Mouse (Mus musculus) forebrain, embryonic 10.5 days (tissue): ENCODE measurements around the gene Slc23a2. TPM values are rescaled to one million over a fixed set of nuclear protein-coding genes. Genes with fewer than 3 reads are reported as not detected.

Source experiments
- DNase-seq: peaks from one replicate; pipeline ENCODE4 v3.0.0-alpha.2; 2017; ENCODE audit warnings: low spot score; ENCODE audit errors: extremely low spot score
- H3K27ac ChIP-seq: fragments of 300-500 bp; sonication (generic); 2 replicates; pipeline ENCODE4 v1.5.1; 2016; ENCODE audit warnings: mild to moderate bottlenecking
- H3K27me3 ChIP-seq: fragments of 300-500 bp; sonication (generic); 2 replicates; pipeline ENCODE4 v1.6.1; 2016; ENCODE audit warnings: mild to moderate bottlenecking; ENCODE audit not compliant: poor library complexity, severe bottlenecking
- H3K36me3 ChIP-seq: fragments of 300-500 bp; sonication (generic); replicated peaks from 2 replicates; pipeline ENCODE4 v1.6.1; 2016; ENCODE audit warnings: mild to moderate bottlenecking, moderate library complexity
- H3K4me1 ChIP-seq: fragments of 300-500 bp; sonication (generic); 2 replicates; pipeline ENCODE4 v1.6.1; 2016
- H3K4me3 ChIP-seq: fragments of 300-500 bp; sonication (generic); 2 replicates; pipeline ENCODE4 v1.5.1; 2016; ENCODE audit warnings: mild to moderate bottlenecking, moderate library complexity
- H3K9me3 ChIP-seq: fragments of 300-500 bp; sonication (generic); 2 replicates; pipeline ENCODE4 v1.6.1; 2016; ENCODE audit warnings: mild to moderate bottlenecking, moderate library complexity
- WGBS: fragments of 180-500 bp; shearing (Covaris S2); methylation state at CpG from one replicate; pipeline ENCODE4 v1.1.7; 2016; 5-methylcytosine and 5-hydroxymethylcytosine counted together
- polyA plus RNA-seq: library from polyadenylated mRNA; unstranded; fragments of >200 nt; fragmentation: Nextera tagmentation; extraction: Ambion mirVana; gene quantifications from 2 replicates; pipeline ENCODE4 v1.2.1, GENCODE M21; 2016

The Slc23a2 gene
- polyA plus RNA-seq, 1 experiment from 2014 or later, result 12.6 TPM

DNA sequence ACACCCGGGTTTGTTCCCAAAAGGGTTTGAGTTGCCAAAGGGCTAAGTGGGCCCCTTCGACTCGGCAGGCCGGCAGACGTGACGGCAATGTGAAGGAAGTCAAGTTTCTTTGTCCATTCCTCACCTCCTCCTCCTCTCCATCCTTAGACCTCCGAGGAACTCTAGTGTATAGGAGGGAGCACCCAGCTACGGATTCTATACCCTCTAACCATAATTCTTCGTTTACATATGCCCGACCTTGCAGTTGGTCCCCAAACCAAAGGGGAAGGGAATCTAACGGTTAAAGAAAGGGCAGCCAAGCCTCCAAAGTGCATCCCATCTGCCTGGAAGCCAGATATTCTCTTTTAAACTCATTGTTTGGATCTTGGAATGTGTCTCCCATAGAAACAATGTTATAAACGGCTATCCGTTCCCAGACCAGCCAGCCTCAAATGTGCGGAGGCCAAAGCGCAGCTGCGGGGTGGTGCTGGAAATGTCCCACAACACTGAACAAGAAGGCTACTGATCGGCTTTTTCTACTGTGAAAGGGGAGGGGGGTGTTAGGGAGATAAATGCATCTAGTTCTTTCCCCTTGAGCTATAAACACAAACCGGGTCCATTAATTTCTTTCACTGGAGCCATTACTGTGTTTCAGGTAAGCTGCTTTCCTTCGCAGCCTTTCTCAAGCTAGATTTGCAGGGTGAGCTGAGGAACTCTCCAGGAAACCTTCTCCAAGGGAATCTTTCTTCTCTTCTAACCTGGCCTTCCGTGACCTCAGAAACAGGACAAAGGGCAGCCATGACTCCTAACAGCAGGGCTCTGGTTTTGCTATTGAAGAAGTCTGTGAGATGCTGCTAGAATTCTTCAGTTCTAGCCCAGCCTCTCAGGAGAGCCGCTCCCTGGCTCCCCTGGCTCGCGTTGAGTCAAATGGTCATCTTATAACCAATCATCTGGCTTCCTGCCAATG, 114.2 kb downstream of the Slc23a2 start:
- H3K9me3 ChIP-seq, result no peaks in the 10 kb centered on the region
- peaks cover 12% of the 10 kb centered on the region; the same call in 1 of the 2 replicates for H3K36me3 ChIP-seq
- peak overlapping the region; percentile 75 for H3K4me3 ChIP-seq
- H3K27me3 ChIP-seq, result peaks cover 49% of the 10 kb centered on the region
- peak overlapping the region; percentile 91 for H3K27ac ChIP-seq
- peaks cover 71% of the 10 kb centered on the region for H3K4me1 ChIP-seq
- 6% methylated on average over 23 of the region's 23 CpGs for WGBS
- no peak for DNase-seq

DNA sequence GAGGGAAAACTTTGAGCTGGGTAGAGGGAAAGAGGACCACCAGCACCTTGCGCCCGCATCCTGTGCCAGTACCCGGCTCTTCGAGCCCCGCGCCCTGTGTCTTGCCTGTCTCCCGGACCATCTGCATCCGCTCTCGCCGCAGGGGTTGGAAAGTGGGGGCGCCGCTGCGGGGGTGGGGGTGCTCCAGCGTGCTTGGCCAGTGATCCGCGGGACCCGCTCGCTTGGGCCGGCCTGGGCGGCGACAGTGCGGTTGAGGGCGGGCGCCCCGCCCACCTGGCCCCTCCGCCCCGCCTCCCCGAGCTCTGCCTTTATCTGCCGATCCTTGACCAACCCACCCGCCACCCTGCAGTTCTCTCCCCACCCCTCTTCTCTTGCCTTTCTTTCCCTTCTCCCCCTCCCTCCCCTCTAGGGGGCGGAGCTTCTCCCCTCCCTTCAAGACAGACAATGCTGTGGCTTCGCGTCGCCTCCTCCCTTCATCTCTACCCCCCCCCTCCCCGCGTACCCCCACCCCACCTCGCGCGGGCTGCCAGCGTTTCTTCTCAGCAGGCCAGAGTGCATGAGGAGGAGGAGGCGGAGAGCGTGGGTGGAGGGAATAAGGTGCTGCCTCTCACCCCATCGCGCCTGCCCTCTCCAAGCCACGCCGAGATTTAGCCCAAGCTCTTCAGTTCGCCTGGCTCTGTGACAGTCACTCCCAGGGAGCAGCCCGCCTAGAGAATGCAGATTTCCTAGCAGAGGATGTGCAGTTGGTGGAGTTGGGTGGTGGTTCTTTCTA, 115.1 kb downstream of the Slc23a2 start, which contains the start of gene Rassf2:
Gene Rassf2, minus strand, starts transcription at position 613 of the 772 bp plus-strand sequence.
- under 1% methylated on average over 47 of the region's 48 CpGs for WGBS
- H3K27ac ChIP-seq, result peak within 1 kb of the TSS; percentile 91

DNA sequence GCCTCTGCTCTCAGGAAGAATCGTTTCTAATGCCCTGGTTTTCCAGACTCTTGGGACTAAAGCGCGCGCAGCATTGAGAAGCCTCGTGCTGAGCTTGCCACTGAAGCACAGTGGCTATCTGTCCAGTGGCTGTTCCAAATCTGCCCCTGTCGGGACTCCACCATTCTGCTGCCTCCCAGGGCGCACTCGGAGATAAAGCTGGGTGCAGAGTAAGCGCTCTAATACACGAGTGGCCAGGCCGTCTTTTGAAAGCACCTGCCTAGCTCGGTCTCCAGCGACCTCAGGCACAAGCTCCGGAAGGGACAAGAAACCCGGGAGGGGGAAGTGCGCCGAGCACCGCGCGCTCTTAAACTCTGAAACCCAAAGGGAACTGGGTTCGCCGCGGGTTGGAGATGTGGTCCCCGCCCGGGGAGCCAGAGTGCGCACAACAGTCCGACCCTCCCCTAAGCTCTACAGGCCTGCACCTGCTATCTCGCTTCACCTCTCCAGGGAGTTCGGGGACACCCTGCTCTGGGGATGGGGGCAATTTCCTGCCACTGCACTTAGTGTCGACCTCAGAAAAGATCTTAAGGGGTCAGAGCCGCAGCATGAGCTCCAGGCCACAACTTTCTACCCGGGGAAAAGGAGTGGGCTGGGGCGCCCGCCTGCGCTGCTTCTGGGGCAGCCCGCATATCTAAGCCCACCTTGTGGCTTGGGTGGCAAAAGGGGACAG, 115.9 kb downstream of the Slc23a2 start:
- Histone ChIP-seq H3K36me3 (peaks cover 14% of the 10 kb centered on the region; the same call in 1 of the 2 replicates), H3K27me3 (peaks cover 49% of the 10 kb centered on the region), H3K4me1 (peaks cover 57% of the 10 kb centered on the region), H3K9me3 (no peaks in the 10 kb centered on the region), H3K4me3 (peak overlapping the region; percentile 75), H3K27ac (peak overlapping the region; percentile 91)
- under 1% methylated on average over 36 of the region's 36 CpGs for WGBS
- DNase-seq, result peak; percentile 51

More for the DNA sequence above, 115.1 kb downstream of the Slc23a2 start, which contains the start of gene Rassf2:
- Histone ChIP-seq H3K4me1 (peaks cover 62% of the 10 kb centered on the region), H3K27me3 (peaks cover 49% of the 10 kb centered on the region), H3K36me3 (peaks cover 14% of the 10 kb centered on the region; the same call in 1 of the 2 replicates), H3K4me3 (peak within 1 kb of the TSS; percentile 75), H3K9me3 (no peaks in the 10 kb centered on the region)
- DNase-seq, result peak; percentile 91

DNA sequence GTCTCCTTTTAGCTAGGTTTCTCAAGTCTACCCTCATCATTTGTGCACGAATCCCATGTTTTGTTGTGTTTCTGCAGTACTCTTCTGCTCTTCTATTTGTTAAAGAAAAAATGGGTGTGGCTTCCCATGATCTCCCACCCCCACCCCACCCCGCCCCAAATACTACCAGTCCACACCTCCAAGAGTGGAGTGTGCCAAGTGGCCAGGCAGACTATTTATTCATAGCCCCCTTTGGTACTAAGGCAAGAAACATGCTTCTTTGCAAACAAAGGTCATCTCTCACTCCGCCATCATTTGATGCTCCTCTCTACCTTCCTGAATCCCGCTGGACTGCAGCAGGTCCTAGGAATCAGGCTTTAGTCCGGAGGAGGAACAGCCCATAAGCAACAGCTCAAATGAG, 116.8 kb downstream of the Slc23a2 start:
- H3K9me3 ChIP-seq, result no peaks in the 10 kb centered on the region
- H3K36me3 ChIP-seq, result peaks cover 16% of the 10 kb centered on the region; the same call in 1 of the 2 replicates
- peaks cover 51% of the 10 kb centered on the region for H3K4me1 ChIP-seq
- peaks cover 49% of the 10 kb centered on the region for H3K27me3 ChIP-seq
- DNase-seq, result no peak
- 47% methylated on average over 5 of the region's 5 CpGs for WGBS
- peak overlapping the region; percentile 75 for H3K4me3 ChIP-seq
- H3K27ac ChIP-seq, result peak overlapping the region; percentile 91; the same call in 1 of the 2 replicates

DNA sequence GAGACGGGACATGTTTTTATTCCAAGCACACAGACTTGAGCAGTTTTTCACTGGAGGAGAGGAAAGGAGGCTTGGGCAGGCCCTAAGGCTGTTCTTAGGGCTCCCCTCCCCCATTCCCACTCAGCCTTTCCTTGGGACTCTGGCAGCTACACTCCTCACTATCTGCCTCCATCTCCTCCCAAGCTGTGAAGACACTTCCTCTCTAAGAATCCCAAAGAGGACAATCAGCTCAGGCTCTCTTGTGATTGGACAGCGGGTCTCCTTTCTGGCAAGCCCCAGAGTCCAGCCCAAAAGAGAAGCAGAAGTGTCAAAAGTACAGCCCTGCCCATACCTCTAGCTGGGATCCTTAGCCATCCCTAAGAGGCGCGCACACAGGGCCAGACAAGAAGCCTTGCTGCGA, 117.5 kb downstream of the Slc23a2 start:
- WGBS, result 59% methylated on average over 5 of the region's 5 CpGs
- Histone ChIP-seq H3K36me3 (peaks cover 20% of the 10 kb centered on the region; the same call in 1 of the 2 replicates), H3K9me3 (no peaks in the 10 kb centered on the region), H3K27me3 (peaks cover 49% of the 10 kb centered on the region), H3K27ac (no peak overlapping the region), H3K4me3 (peak overlapping the region; percentile 75), H3K4me1 (peaks cover 48% of the 10 kb centered on the region)
- no peak for DNase-seq

DNA sequence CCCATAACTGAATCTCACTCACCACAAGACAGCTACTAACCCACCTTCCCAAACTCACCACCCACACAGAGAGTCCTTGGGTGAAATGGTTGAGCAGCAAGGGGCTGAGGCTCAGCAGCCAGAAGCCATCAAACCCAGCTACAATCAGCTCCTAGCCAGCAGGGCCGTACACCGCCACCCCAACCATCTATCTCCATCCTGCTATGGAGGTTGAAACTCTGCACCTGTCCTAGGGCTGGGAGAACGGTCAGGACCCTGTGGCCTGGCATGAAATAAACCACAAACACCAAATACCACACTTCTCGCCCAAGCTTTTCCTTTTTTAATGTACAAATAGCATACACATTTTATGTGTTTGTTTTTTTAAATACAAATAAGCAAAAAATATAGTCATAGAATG, 120.9 kb downstream of the Slc23a2 start:
- Histone ChIP-seq H3K27me3 (peaks cover 27% of the 10 kb centered on the region), H3K4me3 (no peak overlapping the region), H3K27ac (no peak overlapping the region), H3K4me1 (peaks cover 42% of the 10 kb centered on the region), H3K36me3 (peaks cover 27% of the 10 kb centered on the region), H3K9me3 (no peaks in the 10 kb centered on the region)
- no peak for DNase-seq
- 89% methylated on average over 4 of the region's 4 CpGs for whole genome bisulfite sequencing

DNA sequence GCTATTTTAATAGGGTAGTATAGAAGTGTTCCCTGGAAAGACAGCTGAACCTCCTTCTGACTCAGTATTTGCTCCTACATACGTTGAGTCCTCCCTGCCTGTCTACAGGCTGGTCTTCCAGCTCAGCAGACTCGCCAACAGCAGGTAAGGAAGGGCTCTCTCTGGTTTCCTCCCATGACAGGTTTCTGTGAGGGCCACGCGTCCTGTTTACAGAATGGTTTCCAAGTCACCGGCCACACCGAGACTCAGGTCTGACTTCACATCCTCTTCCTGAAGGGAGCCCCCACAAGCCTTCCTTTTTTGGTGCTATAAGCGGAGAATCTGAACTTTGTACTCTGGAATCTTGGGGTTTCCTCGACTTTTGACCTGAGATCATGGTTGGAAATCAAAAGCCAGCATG, 122.3 kb downstream of the Slc23a2 start:
- WGBS, result 89% methylated on average over 8 of the region's 8 CpGs
- DNase-seq, result no peak
- H3K36me3 ChIP-seq, result peaks cover 36% of the 10 kb centered on the region

DNA sequence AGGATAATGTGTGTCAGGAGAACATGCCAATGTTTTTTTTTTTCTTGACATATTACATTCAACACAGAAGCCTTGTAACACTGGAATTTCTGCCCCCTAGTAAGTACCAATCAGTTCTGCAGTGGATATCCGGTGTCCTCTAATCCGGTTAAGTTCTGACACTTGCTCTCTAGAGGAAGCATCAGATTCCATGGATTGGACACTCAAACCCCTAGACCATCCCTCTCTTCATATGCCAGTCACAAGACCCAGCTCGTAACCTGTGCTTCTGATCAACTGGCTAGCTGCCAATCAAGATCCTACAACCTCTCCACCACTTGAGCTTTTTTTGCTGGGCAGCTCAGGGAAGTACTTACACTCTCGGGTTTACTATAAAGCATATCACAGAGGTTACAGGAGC, 123.3 kb downstream of the Slc23a2 start:
- Histone ChIP-seq H3K27me3 (peaks cover 4% of the 10 kb centered on the region), H3K4me3 (no peak overlapping the region), H3K9me3 (no peaks in the 10 kb centered on the region), H3K36me3 (peaks cover 38% of the 10 kb centered on the region), H3K27ac (0 out of 2 replicates have a peak overlapping the region, but pooled peaks have one; percentile 5), H3K4me1 (peaks cover 26% of the 10 kb centered on the region)
- 87% methylated on average over 4 of the region's 4 CpGs for WGBS
- no peak for DNase-seq

More for the DNA sequence above, 122.3 kb downstream of the Slc23a2 start:
- H3K4me1 ChIP-seq, result peaks cover 34% of the 10 kb centered on the region
- H3K27ac ChIP-seq, result peak overlapping the region; percentile 15; the same call in 1 of the 2 replicates
- H3K9me3 ChIP-seq, result no peaks in the 10 kb centered on the region
- peaks cover 12% of the 10 kb centered on the region for H3K27me3 ChIP-seq
- no peak overlapping the region for H3K4me3 ChIP-seq

DNA sequence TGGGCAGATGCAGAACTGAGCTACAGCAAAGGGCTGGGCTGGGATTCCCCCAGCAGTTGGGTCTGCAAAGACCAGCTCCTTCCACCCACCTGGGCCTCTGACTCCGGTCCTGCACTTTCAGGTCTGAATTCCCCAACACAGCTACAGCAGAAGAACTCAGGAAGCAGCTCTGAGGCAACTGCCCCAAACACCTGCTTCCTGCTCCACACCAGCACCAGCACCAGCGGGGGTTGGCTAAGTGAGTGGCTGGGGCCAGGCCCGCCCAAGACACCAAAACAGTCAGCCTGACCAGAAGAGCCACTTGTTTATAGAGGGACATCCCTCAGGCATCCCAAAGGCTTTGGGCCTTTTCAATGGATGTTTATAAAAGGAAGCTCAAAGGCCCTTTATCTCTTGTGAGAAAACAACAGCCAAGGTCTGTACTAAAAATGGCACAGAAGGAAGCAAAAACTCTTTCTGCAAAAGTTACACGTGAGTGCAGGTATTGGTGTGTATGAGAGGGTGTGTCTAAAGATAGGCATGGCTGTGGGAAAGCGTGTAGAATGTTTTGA, 123.8 kb downstream of the Slc23a2 start:
- Histone ChIP-seq H3K27me3 (no peaks in the 10 kb centered on the region), H3K27ac (no peak overlapping the region), H3K4me1 (peaks cover 26% of the 10 kb centered on the region)

DNA sequence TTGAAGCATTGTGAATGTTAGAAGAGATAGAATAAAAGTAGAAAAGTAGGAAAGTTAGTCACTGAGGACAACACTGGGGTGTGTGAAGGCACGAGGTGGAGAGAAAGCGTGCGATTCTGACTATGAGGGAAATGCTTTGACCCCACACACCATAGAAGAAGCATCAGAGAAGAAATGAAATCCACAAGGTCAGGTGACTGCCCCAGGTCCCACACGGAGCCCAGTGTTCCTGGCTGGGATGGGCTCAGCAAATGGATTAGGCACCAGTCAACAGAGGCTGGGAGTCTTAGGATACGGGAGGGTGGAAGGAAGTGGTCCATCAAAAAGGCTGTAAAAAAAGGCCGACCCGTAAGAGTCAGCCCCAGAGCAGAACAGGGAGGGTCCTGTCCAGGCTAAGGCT, 124.5 kb downstream of the Slc23a2 start:
- Histone ChIP-seq H3K27ac (no peak overlapping the region), H3K4me1 (peaks cover 26% of the 10 kb centered on the region), H3K27me3 (no peaks in the 10 kb centered on the region), H3K4me3 (no peak overlapping the region), H3K9me3 (no peaks in the 10 kb centered on the region), H3K36me3 (peaks cover 26% of the 10 kb centered on the region)
- 84% methylated on average over 7 of the region's 7 CpGs for WGBS
- no peak for DNase-seq

More for the DNA sequence above, 123.8 kb downstream of the Slc23a2 start:
- Histone ChIP-seq H3K36me3 (peaks cover 32% of the 10 kb centered on the region), H3K9me3 (no peaks in the 10 kb centered on the region), H3K4me3 (no peak overlapping the region)
- DNase-seq, result no peak
- 73% methylated on average over 5 of the region's 5 CpGs for WGBS

DNA sequence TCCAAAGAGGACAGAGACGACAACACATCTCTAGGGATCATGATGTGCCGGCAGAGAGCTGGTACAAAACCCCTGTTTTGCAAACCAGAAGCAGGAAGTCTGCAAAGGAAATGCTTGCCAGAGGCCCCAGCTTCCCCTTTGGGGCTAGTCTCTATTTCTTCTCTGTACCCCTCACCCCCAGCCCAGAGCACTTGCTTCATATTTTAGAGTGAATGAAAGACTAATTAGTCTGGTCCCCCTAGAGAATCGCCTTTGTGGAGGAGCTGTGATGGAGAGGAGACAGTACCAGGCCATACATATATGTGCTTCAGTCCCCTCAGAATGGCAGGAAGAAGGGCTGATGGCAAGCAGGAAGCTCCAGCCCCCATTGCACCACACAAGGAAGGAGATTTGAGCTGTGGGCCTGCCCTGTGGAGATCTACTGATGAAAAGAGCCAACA, 125.5 kb downstream of the Slc23a2 start:
- Histone ChIP-seq H3K27ac (peak overlapping the region; percentile 17; the same call in 1 of the 2 replicates), H3K9me3 (no peaks in the 10 kb centered on the region), H3K27me3 (no peaks in the 10 kb centered on the region), H3K36me3 (peaks cover 26% of the 10 kb centered on the region), H3K4me3 (no peak overlapping the region), H3K4me1 (peaks cover 26% of the 10 kb centered on the region)
- DNase-seq, result no peak
- WGBS, result 87% methylated on average over 3 of the region's 3 CpGs

DNA sequence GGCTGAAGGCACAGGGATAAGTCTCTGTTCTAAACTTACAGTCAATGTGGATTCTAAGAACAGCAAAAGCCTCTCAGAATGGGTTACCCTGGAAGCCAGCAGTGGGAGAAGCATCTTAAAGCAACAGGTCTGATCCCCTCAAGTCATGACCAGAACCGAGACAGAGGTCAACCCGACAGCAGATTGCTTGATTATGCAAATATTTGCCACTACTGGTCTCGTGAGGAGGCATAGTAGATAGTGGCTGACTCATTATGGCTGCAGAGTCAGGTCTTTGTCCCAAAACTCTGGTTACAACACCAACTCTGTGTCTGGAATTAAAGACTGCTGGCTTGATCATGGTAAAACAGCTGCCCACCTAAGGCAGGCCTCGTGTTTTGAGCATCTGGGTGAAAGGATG, 126.8 kb downstream of the Slc23a2 start:
- 69% methylated on average over 4 of the region's 4 CpGs for WGBS
- Histone ChIP-seq H3K36me3 (peaks cover 25% of the 10 kb centered on the region), H3K27ac (no peak overlapping the region), H3K4me3 (no peak overlapping the region), H3K9me3 (no peaks in the 10 kb centered on the region), H3K27me3 (no peaks in the 10 kb centered on the region), H3K4me1 (peaks cover 26% of the 10 kb centered on the region)
- no peak for DNase-seq
